Mouse (Mus musculus) G1E (cell line): ENCODE measurements around the gene Gm10300.

Experiments
- CTCF ChIP-seq: IDR thresholded peaks from 2 replicates; pipeline ENCODE4 v1.5.1; 2012; ENCODE audit warnings: low read depth, low read length, inconsistent platforms, mixed read lengths
- GATA1 ChIP-seq: IDR thresholded peaks from 2 replicates; pipeline ENCODE4 v1.6.1; 2012; ENCODE audit warnings: borderline replicate concordance, low read length, inconsistent platforms, mixed read lengths
- GATA2 ChIP-seq: IDR thresholded peaks from 2 replicates; pipeline ENCODE4 v1.6.1; 2012; ENCODE audit warnings: low read depth, low read length, inconsistent platforms, borderline replicate concordance
- POLR2AphosphoS5 ChIP-seq: IDR thresholded peaks from 2 replicates; pipeline ENCODE4 v1.6.1; 2012; ENCODE audit warnings: low read depth, low read length, inconsistent platforms; ENCODE audit not compliant: insufficient replicate concordance
- TAL1 ChIP-seq: conservative IDR thresholded peaks from 2 replicates; pipeline ENCODE4 v1.6.1; 2012; ENCODE audit warnings: low read depth, low read length, inconsistent platforms, mixed read lengths

DNA sequence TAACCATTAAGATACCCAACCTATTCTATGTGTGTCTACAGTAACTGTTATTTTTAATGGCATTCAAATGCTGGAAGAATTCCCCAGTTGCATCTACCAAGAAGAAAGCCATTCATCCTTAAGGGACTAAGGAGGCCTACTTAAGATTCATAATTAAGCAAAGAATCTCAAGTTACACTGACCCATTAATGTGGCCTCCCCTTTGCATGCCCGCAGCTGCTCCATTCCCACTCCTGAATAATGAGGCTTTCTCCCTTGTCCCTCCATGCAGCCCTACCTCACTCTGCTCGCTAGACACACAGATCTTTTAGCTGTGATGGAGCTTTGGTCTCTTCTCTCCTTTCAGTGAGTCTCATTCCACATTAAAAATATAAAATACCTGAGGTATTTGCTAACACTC is 40.3 kb upstream of the Gm10300 start:
- TF ChIP-seq GATA1 (no peak), CTCF (no peak), TAL1 (no peak), POLR2AphosphoS5 (no peak), GATA2 (no peak)
